Mouse (Mus musculus) adrenal gland, adult (tissue): Measurements from ENCODE around the gene Cradd.

Experiments used
- DNase-seq, 2 experiments: peaks; one replicate each; pipeline ENCODE4 v3.0.0; 2022 to 2023; ENCODE audit warnings: low spot score in 1 of 2; ENCODE audit not compliant: inconsistent age in 2 of 2

Gene Cradd

GRCm38 (mm10) chr10:95142844-95143435 is 181.0 kb downstream of the Cradd start:
- peak; percentile 56 to 92 for DNase-seq

GRCm38 (mm10) chr10:95141075-95141474 is 182.9 kb downstream of the Cradd start:
- DNase-seq: peak in 1 of 2 experiments; percentile 71

GRCm38 (mm10) chr10:95140191-95140590 is 183.7 kb downstream of the Cradd start:
- no peak for DNase-seq

GRCm38 (mm10) chr10:95139645-95140044 is 184.3 kb downstream of the Cradd start:
- peak in 1 of 2 experiments; percentile 75 for DNase-seq

- DNase-seq: no peak
Measured at GRCm38 (mm10) chr10:95133057-95133456, 190.9 kb downstream of the Cradd start.
